Mouse (Mus musculus) embryonic fibroblast, embryonic 13.5 days (primary cell): ENCODE data around the gene Hist4h4.

Experiments
- CTCF ChIP-seq: IDR thresholded peaks from 2 replicates; pipeline ENCODE4 v1.5.1; 2011; ENCODE audit warnings: mild to moderate bottlenecking, control low read depth, low read length, moderate library complexity, borderline replicate concordance; ENCODE audit not compliant: insufficient read depth
- POLR2A ChIP-seq: IDR thresholded peaks from 2 replicates; pipeline ENCODE4 v1.6.1; 2011; ENCODE audit warnings: low read depth, mild to moderate bottlenecking, control low read depth, low read length, moderate library complexity

DNA sequence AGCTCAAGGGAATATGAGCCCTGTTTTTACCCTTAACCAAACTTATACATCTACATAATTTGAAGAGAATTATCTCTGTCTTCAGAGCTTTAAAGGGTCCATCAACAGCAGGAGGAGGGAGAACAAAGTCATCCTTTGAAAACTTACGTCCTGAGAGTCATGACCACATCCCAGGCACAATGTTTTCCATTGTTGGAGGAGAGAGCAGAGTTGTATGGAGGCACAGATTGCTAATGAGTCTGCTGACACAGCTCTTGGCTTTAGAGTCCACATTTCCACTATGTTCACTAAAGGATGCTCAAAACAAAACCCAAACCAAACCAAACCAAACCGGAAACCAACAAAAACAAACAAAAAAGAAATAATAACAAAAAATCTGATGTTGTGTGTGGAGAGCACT is 40.7 kb upstream of the Hist4h4 start:
- no peak for TF ChIP-seq POLR2A
- TF ChIP-seq CTCF, result no peak
